Mouse (Mus musculus) fibroblast of lung, adult 2 months (primary cell): Measurements from ENCODE around the gene Rad21l.
"Not testable (repeated sequence)": the region's sequence is repeated elsewhere in the genome, so short reads cannot be mapped to it uniquely, and the experiment has no call there.

Experiments used
- DNase-seq: peaks from one replicate; pipeline ENCODE4 v3.0.0-alpha.2; 2011; ENCODE audit warnings: low read depth

Rad21l gene

GRCm38 (mm10) chr2:151628011-151628410, 40.3 kb downstream of the Rad21l start:
- no peak for DNase-seq

GRCm38 (mm10) chr2:151626296-151626695, 42.0 kb downstream of the Rad21l start:
- no peak for DNase-seq

GRCm38 (mm10) chr2:151623776-151624175, 44.6 kb downstream of the Rad21l start:
- no peak for DNase-seq

- no peak for DNase-seq
Measured at GRCm38 (mm10) chr2:151616551-151617329, 51.6 kb downstream of the Rad21l start.

GRCm38 (mm10) chr2:151615779-151616178, 52.6 kb downstream of the Rad21l start:
- not testable (repeated sequence) for DNase-seq

GRCm38 (mm10) chr2:151609974-151610373, 58.4 kb downstream of the Rad21l start:
- no peak for DNase-seq

GRCm38 (mm10) chr2:151608435-151608834, 59.9 kb downstream of the Rad21l start:
- no peak for DNase-seq

GRCm38 (mm10) chr2:151605437-151605987, 62.8 kb downstream of the Rad21l start:
- peak; percentile 69 for DNase-seq

GRCm38 (mm10) chr2:151603630-151604029, 64.7 kb downstream of the Rad21l start:
- DNase-seq = no peak

- no peak for DNase-seq
Measured at GRCm38 (mm10) chr2:151602106-151602505, 66.2 kb downstream of the Rad21l start.

- no peak for DNase-seq
Measured at GRCm38 (mm10) chr2:151598068-151598467, 70.3 kb downstream of the Rad21l start.
